Mouse (Mus musculus): Measurements from ENCODE around the gene Grk2.

DNA sequence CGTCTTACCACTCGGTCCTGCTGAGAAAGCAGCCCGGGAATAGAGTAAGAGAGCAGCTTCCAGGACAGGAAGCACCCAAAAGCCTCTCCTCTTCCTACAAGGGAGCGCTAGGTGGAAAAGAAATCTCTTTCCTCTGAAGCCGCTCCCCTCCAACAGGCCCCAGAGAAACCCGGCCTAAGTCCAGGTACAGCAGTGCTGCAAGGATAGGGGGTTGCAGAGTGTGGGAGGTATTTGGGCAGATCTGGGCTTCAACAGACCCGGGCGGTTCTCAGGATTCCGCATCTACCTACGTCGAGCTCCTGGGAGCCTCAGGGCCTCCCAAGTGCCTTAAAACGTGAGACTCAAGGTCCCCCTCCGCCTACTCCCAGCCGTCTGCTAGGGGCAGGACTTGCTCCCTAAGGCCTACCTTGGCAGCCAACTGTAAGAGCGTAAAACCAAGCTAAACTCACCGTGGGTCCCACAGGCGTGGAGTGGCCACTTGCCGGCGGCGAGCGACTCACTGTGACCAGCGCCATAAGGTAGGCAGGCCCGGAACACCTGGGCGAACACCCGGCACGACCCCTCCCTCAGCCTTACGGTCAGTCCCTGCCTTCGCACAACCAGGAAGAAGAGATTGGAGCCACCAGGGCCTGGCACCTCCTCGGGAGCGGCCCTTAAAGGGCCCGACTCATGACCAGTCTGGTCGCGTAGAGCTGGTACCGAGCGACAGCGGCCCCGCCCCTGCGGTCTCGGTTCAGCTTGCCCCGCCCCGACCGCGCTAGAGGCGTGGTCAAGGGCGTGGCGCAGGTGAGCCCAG is 37.3 kb downstream of the Grk2 start, which contains the start of gene Ssh3:
- no peak for TF ChIP-seq GATA1 (IDR thresholded peaks at IDR 0.05; ENCODE audit: borderline replicate concordance, low read length)
- no peak for TF ChIP-seq FLI1 (IDR thresholded peaks at IDR 0.05; ENCODE audit: low read length)

Measured in megakaryocyte, embryonic 14.5 days (primary cell).